Mouse (Mus musculus) liver, embryonic 14.5 days (tissue): ENCODE data around the gene Celf2. TPM values are rescaled to one million over a fixed set of nuclear protein-coding genes. Genes with fewer than 3 reads are reported as not detected.

Source experiments
- ATAC-seq: fragments of 200-750 bp; cut with Nextera tagmentation; 2 replicates; pipeline ENCODE4 v1.8.0; 2017; ENCODE audit warnings: moderate number of reproducible peaks, mild to moderate bottlenecking, moderate library complexity; ENCODE audit not compliant: insufficient read depth
- DNase-seq, 3 experiments: peaks; one replicate each; pipeline ENCODE4 v3.0.0-alpha.2; 2012 to 2013; ENCODE audit warnings: low read depth in 3 of 3, low spot score in 3 of 3
- H3K27ac ChIP-seq: fragments of 300-500 bp; sonication (generic); 2 replicates; pipeline ENCODE4 v1.5.1; 2014; ENCODE audit warnings: moderate library complexity, mild to moderate bottlenecking, control low read depth, inconsistent platforms
- H3K27me3 ChIP-seq: fragments of 300-500 bp; sonication (generic); 2 replicates; pipeline ENCODE4 v1.6.1; 2014; ENCODE audit warnings: mild to moderate bottlenecking, low read length, moderate library complexity; ENCODE audit not compliant: control insufficient read depth, insufficient read depth
- H3K36me3 ChIP-seq: fragments of 300-500 bp; sonication (generic); replicated peaks from 2 replicates; pipeline ENCODE4 v1.6.1; 2014; ENCODE audit warnings: low read depth; ENCODE audit not compliant: control insufficient read depth, insufficient read depth
- H3K4me1 ChIP-seq, 2 experiments: fragments of 200-500 bp in 1 of 2; fragments of 300-500 bp in 1 of 2; sonication (generic) in 1 of 2; replicated peaks; 2 replicates each; pipeline ENCODE4 v1.6.1; 2012 to 2014; ENCODE audit warnings: antibody characterized with exemption in 1 of 2, inconsistent platforms in 1 of 2, low read length in 1 of 2; ENCODE audit not compliant: control insufficient read depth in 2 of 2, insufficient read depth in 2 of 2
- H3K4me2 ChIP-seq: fragments of 300-500 bp; sonication (generic); 2 replicates; pipeline ENCODE4 v1.6.1; 2014; ENCODE audit warnings: low read depth, mild to moderate bottlenecking, control low read depth, moderate library complexity
- H3K4me3 ChIP-seq, 2 experiments: fragments of 200-500 bp in 1 of 2; fragments of 300-500 bp in 1 of 2; sonication (generic) in 1 of 2; 2 replicates each; pipeline ENCODE4 v1.5.1; 2012 to 2014; ENCODE audit warnings: low read depth in 2 of 2, low read length in 2 of 2, mild to moderate bottlenecking in 2 of 2, control low read depth in 1 of 2, inconsistent platforms in 1 of 2, moderate library complexity in 1 of 2; ENCODE audit not compliant: insufficient read depth in 1 of 2
- H3K9ac ChIP-seq: fragments of 300-500 bp; sonication (generic); replicated peaks from 2 replicates; pipeline ENCODE4 v1.6.1; 2014; ENCODE audit warnings: mild to moderate bottlenecking, control low read depth, moderate library complexity
- H3K9me3 ChIP-seq: fragments of 300-500 bp; sonication (generic); 2 replicates; pipeline ENCODE4 v1.6.1; 2016; ENCODE audit warnings: low read length, mixed read lengths; ENCODE audit not compliant: control insufficient read depth
- CTCF ChIP-seq: IDR thresholded peaks from 2 replicates; pipeline ENCODE4 v1.5.1; 2016; ENCODE audit warnings: antibody characterized with exemption, low read depth, control low read depth
- EP300 ChIP-seq: IDR thresholded peaks from 2 replicates; pipeline ENCODE4 v1.6.1; 2016; ENCODE audit warnings: antibody characterized with exemption, low read depth
- WGBS: fragments of 180-500 bp; shearing (Covaris S2); extraction: QIAGEN DNeasy Blood & Tissue Kit; methylation state at CpG from one replicate; pipeline ENCODE4 v1.1.7; 2014; ENCODE audit not compliant: insufficient replicate concordance; 5-methylcytosine and 5-hydroxymethylcytosine counted together
- polyA plus RNA-seq, 2 experiments: library from polyadenylated mRNA; depleted of rRNA in 1 of 2; stranded (reverse) in 1 of 2; unstranded in 1 of 2; fragments of >200 nt; fragmentation: Nextera tagmentation in 1 of 2; extraction: Ambion mirVana in 1 of 2; gene quantifications; 2 replicates each; pipeline versions ENCODE4 v1.2.1 to v1.2.3; 2012 to 2014

Celf2 gene
- polyA plus RNA-seq, 2 experiments = 3.9 to 7.8 TPM

GRCm38 (mm10) chr2:7092641-7093040, 416.7 kb downstream of the Celf2 start:
- TF ChIP-seq EP300 (no peak), CTCF (no peak)
- 67% methylated on average over 5 of the region's 5 CpGs for WGBS
- Histone ChIP-seq H3K27ac (no peak overlapping the region), H3K4me2 (no peak overlapping the region), H3K9me3 (no peaks in the 10 kb centered on the region), H3K9ac (no peak overlapping the region), H3K4me3 (no peak overlapping the region), H3K36me3 (no peaks in the 10 kb centered on the region), H3K4me1 (no peaks in the 10 kb centered on the region), H3K27me3 (no peaks in the 10 kb centered on the region)
- DNase-seq (no peak), ATAC-seq (no peak)

GRCm38 (mm10) chr2:7090496-7090895, 418.9 kb downstream of the Celf2 start:
- no peak for ATAC-seq
- no peak overlapping the region for H3K4me2 ChIP-seq
- no peaks in the 10 kb centered on the region for H3K36me3 ChIP-seq
- no peak for DNase-seq
- H3K27me3 ChIP-seq = no peaks in the 10 kb centered on the region
- no peak overlapping the region for H3K4me3 ChIP-seq
- H3K9me3 ChIP-seq = no peaks in the 10 kb centered on the region
- no peak overlapping the region for H3K27ac ChIP-seq
- WGBS = 35% methylated on average over 1 of the region's 1 CpGs
- TF ChIP-seq CTCF = no peak
- no peaks in the 10 kb centered on the region for H3K4me1 ChIP-seq
- no peak overlapping the region for H3K9ac ChIP-seq

- Histone ChIP-seq H3K9ac (no peak overlapping the region), H3K27me3 (no peaks in the 10 kb centered on the region), H3K36me3 (no peaks in the 10 kb centered on the region), H3K9me3 (no peaks in the 10 kb centered on the region), H3K4me2 (no peak overlapping the region), H3K27ac (no peak overlapping the region), H3K4me3 (no peak overlapping the region), H3K4me1 (no peaks in the 10 kb centered on the region)
- DNase-seq (no peak), ATAC-seq (no peak)
- TF ChIP-seq CTCF = no peak
- no peak for TF ChIP-seq EP300
- 34% methylated on average over 7 of the region's 7 CpGs for WGBS
Measured at GRCm38 (mm10) chr2:7089069-7089834, 420.1 kb downstream of the Celf2 start.

GRCm38 (mm10) chr2:7088536-7088935, 420.8 kb downstream of the Celf2 start:
- DNase-seq (no peak), ATAC-seq (no peak)
- H3K27ac ChIP-seq = no peak overlapping the region
- H3K27me3 ChIP-seq = no peaks in the 10 kb centered on the region
- H3K9ac ChIP-seq = no peak overlapping the region
- TF ChIP-seq EP300 = no peak
- TF ChIP-seq CTCF = no peak
- H3K4me3 ChIP-seq = no peak overlapping the region
- no peaks in the 10 kb centered on the region for H3K36me3 ChIP-seq
- H3K4me2 ChIP-seq = no peak overlapping the region
- no peaks in the 10 kb centered on the region for H3K9me3 ChIP-seq
- no peaks in the 10 kb centered on the region for H3K4me1 ChIP-seq
- 30% methylated on average over 4 of the region's 4 CpGs for WGBS

- Histone ChIP-seq H3K4me3 (no peak overlapping the region), H3K36me3 (no peaks in the 10 kb centered on the region), H3K27ac (no peak overlapping the region), H3K9ac (no peak overlapping the region), H3K4me2 (no peak overlapping the region), H3K9me3 (no peaks in the 10 kb centered on the region), H3K4me1 (no peaks in the 10 kb centered on the region), H3K27me3 (no peaks in the 10 kb centered on the region)
- WGBS = 64% methylated on average over 14 of the region's 14 CpGs
- DNase-seq (no peak), ATAC-seq (no peak)
- no peak for TF ChIP-seq CTCF
- no peak for TF ChIP-seq EP300
Measured at GRCm38 (mm10) chr2:7087480-7087879, 421.9 kb downstream of the Celf2 start.
